Mouse (Mus musculus) heart, embryonic 13.5 days (tissue): ENCODE data around the gene Tmem114. TPM values are rescaled to one million over a fixed set of nuclear protein-coding genes. Genes with fewer than 3 reads are reported as not detected.

Source experiments
- ATAC-seq: fragments of 200-750 bp; cut with Nextera tagmentation; 2 replicates; pipeline ENCODE4 v1.8.0; 2017; ENCODE audit warnings: moderate TSS enrichment; ENCODE audit not compliant: insufficient number of reproducible peaks, low FRiP score, low TSS enrichment; ENCODE audit errors: extremely low read depth
- H3K27ac ChIP-seq: fragments of 300-500 bp; sonication (generic); replicated peaks from 2 replicates; pipeline ENCODE4 v1.5.1; 2015; ENCODE audit warnings: moderate library complexity, mild to moderate bottlenecking, inconsistent platforms
- H3K27me3 ChIP-seq: fragments of 300-500 bp; sonication (generic); replicated peaks from 2 replicates; pipeline ENCODE4 v1.6.1; 2015; ENCODE audit warnings: mild to moderate bottlenecking, inconsistent platforms
- H3K36me3 ChIP-seq: fragments of 300-500 bp; sonication (generic); 2 replicates; pipeline ENCODE4 v1.6.1; 2015; ENCODE audit warnings: mild to moderate bottlenecking, inconsistent platforms
- H3K4me1 ChIP-seq: fragments of 300-500 bp; sonication (generic); 2 replicates; pipeline ENCODE4 v1.6.1; 2015; ENCODE audit warnings: inconsistent platforms
- H3K4me2 ChIP-seq: fragments of 300-500 bp; sonication (generic); 2 replicates; pipeline ENCODE4 v1.6.1; 2015; ENCODE audit warnings: inconsistent platforms, mild to moderate bottlenecking, moderate library complexity
- H3K4me3 ChIP-seq: fragments of 300-500 bp; sonication (generic); 2 replicates; pipeline ENCODE4 v1.5.1; 2015; ENCODE audit warnings: moderate library complexity, mild to moderate bottlenecking, inconsistent platforms
- H3K9ac ChIP-seq: fragments of 300-500 bp; sonication (generic); 2 replicates; pipeline ENCODE4 v1.6.1; 2015; ENCODE audit warnings: inconsistent platforms, mild to moderate bottlenecking, moderate library complexity
- H3K9me3 ChIP-seq: fragments of 300-500 bp; sonication (generic); 2 replicates; pipeline ENCODE4 v1.6.1; 2016; ENCODE audit warnings: inconsistent platforms
- WGBS: fragments of 180-500 bp; shearing (Covaris S2); methylation state at CpG from one replicate; pipeline ENCODE4 v1.1.7; 2015; ENCODE audit warnings: mixed read lengths; 5-methylcytosine and 5-hydroxymethylcytosine counted together
- polyA plus RNA-seq: library from polyadenylated mRNA; unstranded; fragments of >200 nt; fragmentation: Nextera tagmentation; extraction: Ambion mirVana; gene quantifications from 2 replicates; pipeline ENCODE4 v1.2.1, GENCODE M21; 2015

Gene Tmem114
- polyA plus RNA-seq, 1 experiment from 2014 or later: not detected

GRCm38 (mm10) chr16:8406708-8407107 lies 18.2 kb downstream of the Tmem114 start:
- Histone ChIP-seq H3K4me1 (no peaks in the 10 kb centered on the region; the same call in none of the 2 replicates), H3K4me3 (no peak overlapping the region), H3K4me2 (no peak overlapping the region), H3K27me3 (peaks cover 40% of the 10 kb centered on the region), H3K27ac (no peak overlapping the region), H3K9me3 (no peaks in the 10 kb centered on the region), H3K36me3 (no peaks in the 10 kb centered on the region), H3K9ac (no peak overlapping the region)
- no peak for ATAC-seq
- under 1% methylated on average over 6 of the region's 6 CpGs for whole genome bisulfite sequencing

GRCm38 (mm10) chr16:8402663-8403062 lies 22.3 kb downstream of the Tmem114 start:
- no peak for ATAC-seq
- 73% methylated on average over 2 of the region's 2 CpGs for WGBS

GRCm38 (mm10) chr16:8401171-8401955 lies 23.6 kb downstream of the Tmem114 start:
- ATAC-seq: no peak
- H3K9ac ChIP-seq: no peak overlapping the region
- no peak overlapping the region for H3K4me3 ChIP-seq
- H3K27ac ChIP-seq: no peak overlapping the region
- H3K4me2 ChIP-seq: no peak overlapping the region
- WGBS: 60% methylated on average over 9 of the region's 9 CpGs
- no peaks in the 10 kb centered on the region for H3K36me3 ChIP-seq
- H3K27me3 ChIP-seq: peaks cover 12% of the 10 kb centered on the region
- no peaks in the 10 kb centered on the region for H3K4me1 ChIP-seq
- no peaks in the 10 kb centered on the region for H3K9me3 ChIP-seq

More at GRCm38 (mm10) chr16:8402663-8403062, 22.3 kb downstream of the Tmem114 start:
- H3K9me3 ChIP-seq: no peaks in the 10 kb centered on the region
- H3K9ac ChIP-seq: no peak overlapping the region
- no peaks in the 10 kb centered on the region for H3K36me3 ChIP-seq
- H3K4me1 ChIP-seq: no peaks in the 10 kb centered on the region
- H3K4me2 ChIP-seq: no peak overlapping the region
- no peak overlapping the region for H3K27ac ChIP-seq
- H3K27me3 ChIP-seq: peaks cover 15% of the 10 kb centered on the region
- no peak overlapping the region for H3K4me3 ChIP-seq

GRCm38 (mm10) chr16:8399868-8400267 lies 25.1 kb downstream of the Tmem114 start:
- no peaks in the 10 kb centered on the region for H3K4me1 ChIP-seq
- H3K4me3 ChIP-seq: no peak overlapping the region
- ATAC-seq: no peak
- no peaks in the 10 kb centered on the region for H3K36me3 ChIP-seq
- H3K4me2 ChIP-seq: no peak overlapping the region
- no peak overlapping the region for H3K27ac ChIP-seq
- no peak overlapping the region for H3K9ac ChIP-seq
- H3K27me3 ChIP-seq: peaks cover 2% of the 10 kb centered on the region; the same call in 1 of the 2 replicates
- H3K9me3 ChIP-seq: no peaks in the 10 kb centered on the region
- WGBS: 67% methylated on average over 6 of the region's 6 CpGs

- H3K4me2 ChIP-seq: no peak overlapping the region
- H3K4me1 ChIP-seq: no peaks in the 10 kb centered on the region
- H3K27me3 ChIP-seq: peaks cover 8% of the 10 kb centered on the region
- H3K4me3 ChIP-seq: no peak overlapping the region
- no peak for ATAC-seq
- no peak overlapping the region for H3K9ac ChIP-seq
- no peak overlapping the region for H3K27ac ChIP-seq
- no peaks in the 10 kb centered on the region for H3K9me3 ChIP-seq
- H3K36me3 ChIP-seq: no peaks in the 10 kb centered on the region
Measured at GRCm38 (mm10) chr16:8394946-8395345, 30.0 kb downstream of the Tmem114 start.

- Histone ChIP-seq H3K9me3 (0 out of 2 replicates have a peak, but pooled peaks cover 4% of the 10 kb centered on the region), H3K36me3 (no peaks in the 10 kb centered on the region), H3K4me3 (no peak overlapping the region), H3K4me1 (no peaks in the 10 kb centered on the region), H3K4me2 (no peak overlapping the region), H3K27ac (no peak overlapping the region), H3K9ac (no peak overlapping the region), H3K27me3 (peaks cover 9% of the 10 kb centered on the region)
- ATAC-seq: no peak
- WGBS: 73% methylated on average over 1 of the region's 1 CpGs
Measured at GRCm38 (mm10) chr16:8388491-8388890, 36.4 kb downstream of the Tmem114 start.

- no peaks in the 10 kb centered on the region for H3K36me3 ChIP-seq
- 0 out of 2 replicates have a peak, but pooled peaks cover 4% of the 10 kb centered on the region for H3K9me3 ChIP-seq
- no peak overlapping the region for H3K4me2 ChIP-seq
- H3K27ac ChIP-seq: no peak overlapping the region
- H3K4me1 ChIP-seq: no peaks in the 10 kb centered on the region
- no peak for ATAC-seq
- no peak overlapping the region for H3K9ac ChIP-seq
- H3K4me3 ChIP-seq: no peak overlapping the region
- WGBS: 71% methylated on average over 6 of the region's 6 CpGs
- H3K27me3 ChIP-seq: peaks cover 9% of the 10 kb centered on the region
Measured at GRCm38 (mm10) chr16:8386386-8386785, 38.5 kb downstream of the Tmem114 start.

- H3K27me3 ChIP-seq: peaks cover 9% of the 10 kb centered on the region
- 61% methylated on average over 5 of the region's 5 CpGs for WGBS
Measured at GRCm38 (mm10) chr16:8385679-8386078, 39.3 kb downstream of the Tmem114 start.

GRCm38 (mm10) chr16:8384772-8385171 lies 40.2 kb downstream of the Tmem114 start:
- 73% methylated on average over 10 of the region's 10 CpGs for WGBS
- Histone ChIP-seq H3K27me3 (peaks cover 9% of the 10 kb centered on the region), H3K4me1 (no peaks in the 10 kb centered on the region), H3K4me3 (no peak overlapping the region), H3K36me3 (no peaks in the 10 kb centered on the region), H3K27ac (no peak overlapping the region), H3K9me3 (0 out of 2 replicates have a peak, but pooled peaks cover 4% of the 10 kb centered on the region), H3K4me2 (no peak overlapping the region), H3K9ac (no peak overlapping the region)
- ATAC-seq: no peak

More at GRCm38 (mm10) chr16:8385679-8386078, 39.3 kb downstream of the Tmem114 start:
- no peak for ATAC-seq
- no peaks in the 10 kb centered on the region for H3K36me3 ChIP-seq
- no peak overlapping the region for H3K9ac ChIP-seq
- 0 out of 2 replicates have a peak, but pooled peaks cover 4% of the 10 kb centered on the region for H3K9me3 ChIP-seq
- H3K4me2 ChIP-seq: no peak overlapping the region
- H3K27ac ChIP-seq: no peak overlapping the region
- H3K4me3 ChIP-seq: no peak overlapping the region
- H3K4me1 ChIP-seq: no peaks in the 10 kb centered on the region

GRCm38 (mm10) chr16:8383396-8383795 lies 41.5 kb downstream of the Tmem114 start:
- ATAC-seq: no peak
- 65% methylated on average over 9 of the region's 9 CpGs for WGBS
- Histone ChIP-seq H3K4me2 (no peak overlapping the region), H3K27me3 (peaks cover 9% of the 10 kb centered on the region), H3K27ac (no peak overlapping the region), H3K4me3 (no peak overlapping the region), H3K36me3 (no peaks in the 10 kb centered on the region), H3K9me3 (0 out of 2 replicates have a peak, but pooled peaks cover 3% of the 10 kb centered on the region), H3K4me1 (no peaks in the 10 kb centered on the region), H3K9ac (no peak overlapping the region)

- H3K27ac ChIP-seq: no peak overlapping the region
- H3K4me1 ChIP-seq: no peaks in the 10 kb centered on the region
- H3K27me3 ChIP-seq: no peaks in the 10 kb centered on the region; the same call in 1 of the 2 replicates
- no peaks in the 10 kb centered on the region for H3K9me3 ChIP-seq
- H3K9ac ChIP-seq: no peak overlapping the region
- no peak for ATAC-seq
- 55% methylated on average over 3 of the region's 3 CpGs for WGBS
- H3K4me2 ChIP-seq: no peak overlapping the region
- no peaks in the 10 kb centered on the region for H3K36me3 ChIP-seq
- no peak overlapping the region for H3K4me3 ChIP-seq
Measured at GRCm38 (mm10) chr16:8363066-8363465, 61.9 kb downstream of the Tmem114 start.
